Mouse (Mus musculus) MEL (cell line): ENCODE data around the gene Naaladl2.

ENCODE experiments used
- CHD1 ChIP-seq: IDR thresholded peaks from 2 replicates; pipeline ENCODE4 v1.6.1; 2012; ENCODE audit warnings: low read depth, mild to moderate bottlenecking, inconsistent platforms, low read length, improper control_type of control experiment
- CTCF ChIP-seq, 3 experiments: IDR thresholded peaks in 2 of 3; conservative IDR thresholded peaks in 1 of 3; 2 replicates each; pipeline ENCODE4 v1.5.1; 2011 to 2012; ENCODE audit warnings: low read length in 3 of 3, low read depth in 2 of 3, mild to moderate bottlenecking in 2 of 3, improper control_type of control experiment in 1 of 3, inconsistent platforms in 1 of 3, mixed read lengths in 1 of 3, moderate library complexity in 1 of 3; ENCODE audit not compliant: control insufficient read depth in 1 of 3, insufficient read depth in 1 of 3, poor library complexity in 1 of 3, severe bottlenecking in 1 of 3
- ETS1 ChIP-seq: IDR thresholded peaks from 2 replicates; pipeline ENCODE4 v1.6.1; 2012; ENCODE audit warnings: low read depth, mild to moderate bottlenecking, inconsistent platforms, low read length, improper control_type of control experiment, moderate library complexity
- HCFC1 ChIP-seq: IDR thresholded peaks from 2 replicates; pipeline ENCODE4 v1.6.1; 2012; ENCODE audit warnings: low read depth, mild to moderate bottlenecking, inconsistent platforms, low read length, improper control_type of control experiment, moderate library complexity
- POLR2A ChIP-seq, 2 experiments: IDR thresholded peaks; 2 replicates each; pipeline ENCODE4 v1.6.1; 2011 to 2012; ENCODE audit warnings: low read length in 2 of 2, mild to moderate bottlenecking in 2 of 2, control low read depth in 1 of 2, improper control_type of control experiment in 1 of 2, low read depth in 1 of 2, moderate library complexity in 1 of 2; ENCODE audit not compliant: control insufficient read depth in 1 of 2, insufficient read depth in 1 of 2, poor library complexity in 1 of 2
- USF1 ChIP-seq: IDR thresholded peaks from 2 replicates; pipeline ENCODE4 v1.6.1; 2014; ENCODE audit warnings: low read depth, mild to moderate bottlenecking, inconsistent platforms, low read length, improper control_type of control experiment, moderate library complexity
- ZC3H11A ChIP-seq: IDR thresholded peaks from 2 replicates; pipeline ENCODE4 v1.6.1; 2012; ENCODE audit warnings: low read depth, mild to moderate bottlenecking, inconsistent platforms, low read length, improper control_type of control experiment
- ZKSCAN1 ChIP-seq: IDR thresholded peaks from 2 replicates; pipeline ENCODE4 v1.6.1; 2012; ENCODE audit warnings: low read depth, mild to moderate bottlenecking, inconsistent platforms, low read length, improper control_type of control experiment, moderate library complexity

GRCm38 (mm10) chr3:24070424-24071168 lies 1073.5 kb downstream of the Naaladl2 start:
- TF ChIP-seq CHD1 (no peak), CTCF (IDR thresholded peaks at IDR 0.05 in 2 of 3, conservative IDR thresholded peaks at IDR 0.05 in 1 of 3; ENCODE audit: control insufficient read depth in 1 of 3, insufficient read depth in 1 of 3, low read depth in 2 of 3, low read length in 3 of 3, poor library complexity in 1 of 3, severe bottlenecking in 1 of 3) (no peak), USF1 (no peak), POLR2A (IDR thresholded peaks at IDR 0.05; ENCODE audit: control insufficient read depth in 1 of 2, insufficient read depth in 1 of 2, low read depth in 1 of 2, low read length in 2 of 2, poor library complexity in 1 of 2) (no peak), ZKSCAN1 (no peak), ETS1 (no peak), ZC3H11A (no peak), HCFC1 (no peak)
